Mouse (Mus musculus) G1E (cell line): ENCODE measurements around the gene Reln. TPM values are rescaled to one million over a fixed set of nuclear protein-coding genes. Genes with fewer than 3 reads are reported as not detected.

ENCODE experiments used
- ATAC-seq: 2 replicates; pipeline ENCODE4 v1.8.0; 2016; ENCODE audit warnings: mild to moderate bottlenecking; ENCODE audit not compliant: insufficient number of reproducible peaks, poor library complexity, low FRiP score, severe bottlenecking; ENCODE audit errors: extremely low read depth
- DNase-seq: peaks from one replicate; pipeline ENCODE4 v3.0.0; 2012; ENCODE audit warnings: low spot score
- H3K27me3 ChIP-seq: 2 replicates; pipeline ENCODE4 v1.6.1; 2012; ENCODE audit warnings: mild to moderate bottlenecking, low read length, inconsistent platforms; ENCODE audit not compliant: insufficient read depth
- H3K36me3 ChIP-seq: replicated peaks from 2 replicates; pipeline ENCODE3; 2012; ENCODE audit warnings: mild to moderate bottlenecking, inconsistent platforms
- H3K4me1 ChIP-seq: 2 replicates; pipeline ENCODE4 v1.6.1; 2012; ENCODE audit warnings: low read depth, low read length, inconsistent platforms, mixed read lengths; ENCODE audit not compliant: insufficient read depth
- H3K4me3 ChIP-seq: 2 replicates; pipeline ENCODE4 v1.5.1; 2012; ENCODE audit warnings: low read depth, mild to moderate bottlenecking, inconsistent platforms, low read length, moderate library complexity, mixed read lengths
- H3K9me3 ChIP-seq: replicated peaks from 2 replicates; pipeline ENCODE4 v1.6.1; 2012; ENCODE audit warnings: inconsistent platforms
- CTCF ChIP-seq: IDR thresholded peaks from 2 replicates; pipeline ENCODE4 v1.5.1; 2012; ENCODE audit warnings: low read depth, low read length, inconsistent platforms, mixed read lengths
- GATA1 ChIP-seq: IDR thresholded peaks from 2 replicates; pipeline ENCODE4 v1.6.1; 2012; ENCODE audit warnings: borderline replicate concordance, low read length, inconsistent platforms, mixed read lengths
- GATA2 ChIP-seq: IDR thresholded peaks from 2 replicates; pipeline ENCODE4 v1.6.1; 2012; ENCODE audit warnings: low read depth, low read length, inconsistent platforms, borderline replicate concordance
- POLR2AphosphoS5 ChIP-seq: IDR thresholded peaks from 2 replicates; pipeline ENCODE4 v1.6.1; 2012; ENCODE audit warnings: low read depth, low read length, inconsistent platforms; ENCODE audit not compliant: insufficient replicate concordance
- TAL1 ChIP-seq: conservative IDR thresholded peaks from 2 replicates; pipeline ENCODE4 v1.6.1; 2012; ENCODE audit warnings: low read depth, low read length, inconsistent platforms, mixed read lengths
- polyA plus RNA-seq: library from polyadenylated mRNA; stranded (reverse); fragments of >175 nt; gene quantifications from 2 replicates; pipeline ENCODE4 v1.2.3, GENCODE M21; 2012
- total RNA-seq, 2 experiments: library from RNA; stranded (forward) in 1 of 2; stranded (reverse) in 1 of 2; fragments of 200-1000 nt in 1 of 2; fragments of >200 nt in 1 of 2; fragmentation: Nextera tagmentation in 1 of 2; gene quantifications; 2 replicates each; pipeline ENCODE4 v1.2.3; 2014 to 2017

Reln gene
- total and polyA plus RNA-seq, 3 experiments, result 0.04 to 42.8 (median 1.1) TPM

GRCm38 (mm10) chr5:21901411-21901810 is 443.1 kb downstream of the Reln start:
- TF ChIP-seq TAL1 (no peak), CTCF (no peak), POLR2AphosphoS5 (no peak), GATA2 (no peak), GATA1 (no peak)
- Histone ChIP-seq H3K4me1 (no peaks in the 10 kb centered on the region), H3K4me3 (no peak overlapping the region), H3K36me3 (no peaks in the 10 kb centered on the region), H3K27me3 (peaks cover 6% of the 10 kb centered on the region; the same call in 1 of the 2 replicates), H3K9me3 (no peaks in the 10 kb centered on the region)
- ATAC-seq (no peak), DNase-seq (no peak)

GRCm38 (mm10) chr5:21900891-21901290 is 443.6 kb downstream of the Reln start:
- Histone ChIP-seq H3K9me3 (no peaks in the 10 kb centered on the region), H3K36me3 (no peaks in the 10 kb centered on the region), H3K4me1 (no peaks in the 10 kb centered on the region), H3K27me3 (peaks cover 6% of the 10 kb centered on the region; the same call in 1 of the 2 replicates), H3K4me3 (no peak overlapping the region)
- TF ChIP-seq GATA2 (no peak), TAL1 (no peak), POLR2AphosphoS5 (no peak), CTCF (no peak), GATA1 (no peak)
- DNase-seq (no peak), ATAC-seq (no peak)

GRCm38 (mm10) chr5:21898875-21899274 is 445.6 kb downstream of the Reln start:
- DNase-seq (no peak), ATAC-seq (no peak)
- no peaks in the 10 kb centered on the region for H3K36me3 ChIP-seq
- H3K4me1 ChIP-seq, result no peaks in the 10 kb centered on the region
- no peak for TF ChIP-seq GATA2
- TF ChIP-seq TAL1, result no peak
- TF ChIP-seq GATA1, result no peak
- TF ChIP-seq CTCF, result no peak
- no peak for TF ChIP-seq POLR2AphosphoS5
- H3K4me3 ChIP-seq, result no peak overlapping the region
- peaks cover 6% of the 10 kb centered on the region; the same call in 1 of the 2 replicates for H3K27me3 ChIP-seq
- no peaks in the 10 kb centered on the region for H3K9me3 ChIP-seq

GRCm38 (mm10) chr5:21896586-21896985 is 447.9 kb downstream of the Reln start:
- no peak for DNase-seq
- peaks cover 4% of the 10 kb centered on the region; the same call in 1 of the 2 replicates for H3K27me3 ChIP-seq
- no peak for ATAC-seq
- TF ChIP-seq POLR2AphosphoS5, result no peak
- no peak for TF ChIP-seq GATA2
- TF ChIP-seq TAL1, result no peak
- no peak for TF ChIP-seq CTCF
- no peak for TF ChIP-seq GATA1
- H3K4me3 ChIP-seq, result no peak overlapping the region
- H3K4me1 ChIP-seq, result no peaks in the 10 kb centered on the region
- no peaks in the 10 kb centered on the region for H3K36me3 ChIP-seq
- no peaks in the 10 kb centered on the region for H3K9me3 ChIP-seq

- Histone ChIP-seq H3K36me3 (no peaks in the 10 kb centered on the region), H3K9me3 (no peaks in the 10 kb centered on the region), H3K4me3 (no peak overlapping the region), H3K27me3 (peaks cover 2% of the 10 kb centered on the region; the same call in 1 of the 2 replicates), H3K4me1 (no peaks in the 10 kb centered on the region)
- ATAC-seq (no peak), DNase-seq (no peak)
- no peak for TF ChIP-seq TAL1
- no peak for TF ChIP-seq GATA1
- no peak for TF ChIP-seq CTCF
Observed at GRCm38 (mm10) chr5:21894168-21894567, 450.3 kb downstream of the Reln start.

- DNase-seq (no peak), ATAC-seq (no peak)
- Histone ChIP-seq H3K9me3 (no peaks in the 10 kb centered on the region), H3K36me3 (no peaks in the 10 kb centered on the region), H3K27me3 (no peaks in the 10 kb centered on the region), H3K4me1 (no peaks in the 10 kb centered on the region), H3K4me3 (no peak overlapping the region)
- TF ChIP-seq GATA1 (no peak), TAL1 (no peak), GATA2 (no peak), POLR2AphosphoS5 (no peak), CTCF (no peak)
Observed at GRCm38 (mm10) chr5:21866750-21867149, 477.8 kb downstream of the Reln start.
